Mouse (Mus musculus) forebrain, postnatal 0 days (tissue): Measurements from ENCODE around the gene Acap1. TPM values are rescaled to one million over a fixed set of nuclear protein-coding genes. Genes with fewer than 3 reads are reported as not detected.
"Not testable (repeated sequence)": the region's sequence is repeated elsewhere in the genome, so short reads cannot be mapped to it uniquely, and the experiment has no call there.

ENCODE experiments used
- ATAC-seq: fragments of 200-750 bp; cut with Nextera tagmentation; 2 replicates; pipeline ENCODE4 v1.8.0; 2017; ENCODE audit warnings: mild to moderate bottlenecking, moderate library complexity
- DNase-seq: peaks from one replicate; pipeline ENCODE4 v3.0.0-alpha.2; 2015
- H3K27ac ChIP-seq: fragments of 300-500 bp; sonication (generic); 2 replicates; pipeline ENCODE4 v1.5.1; 2014; ENCODE audit warnings: low read depth, mild to moderate bottlenecking, antibody characterized with exemption, low read length, moderate library complexity, mixed read lengths
- H3K27me3 ChIP-seq: fragments of 300-500 bp; sonication (generic); 2 replicates; pipeline ENCODE4 v1.6.1; 2014; ENCODE audit warnings: mild to moderate bottlenecking, low read length, mixed read lengths; ENCODE audit not compliant: insufficient read depth
- H3K36me3 ChIP-seq: fragments of 300-500 bp; sonication (generic); 2 replicates; pipeline ENCODE4 v1.6.1; 2014; ENCODE audit warnings: mild to moderate bottlenecking, moderate library complexity; ENCODE audit not compliant: insufficient read depth
- H3K4me1 ChIP-seq: fragments of 300-500 bp; sonication (generic); 2 replicates; pipeline ENCODE4 v1.6.1; 2014; ENCODE audit warnings: antibody characterized with exemption; ENCODE audit not compliant: insufficient read depth
- H3K4me2 ChIP-seq: fragments of 300-500 bp; sonication (generic); 2 replicates; pipeline ENCODE4 v1.6.1; 2014; ENCODE audit warnings: low read depth, mild to moderate bottlenecking, moderate library complexity
- H3K4me3 ChIP-seq: fragments of 300-500 bp; sonication (generic); 2 replicates; pipeline ENCODE4 v1.5.1; 2014; ENCODE audit warnings: low read depth, low read length, mixed read lengths
- H3K9ac ChIP-seq: fragments of 300-500 bp; sonication (generic); 2 replicates; pipeline ENCODE4 v1.6.1; 2014; ENCODE audit warnings: mild to moderate bottlenecking
- H3K9me3 ChIP-seq: fragments of 300-500 bp; sonication (generic); 2 replicates; pipeline ENCODE4 v1.6.1; 2016; ENCODE audit warnings: low read length
- CTCF ChIP-seq: sonication (generic); IDR thresholded peaks from 2 replicates; pipeline ENCODE4 v1.5.1; 2016; ENCODE audit warnings: antibody characterized with exemption, control low read depth, low read depth
- WGBS: fragments of 180-500 bp; shearing (Covaris S2); extraction: QIAGEN DNeasy Blood & Tissue Kit; methylation state at CpG from one replicate; pipeline ENCODE4 v1.1.7; 2014; 5-methylcytosine and 5-hydroxymethylcytosine counted together
- polyA plus RNA-seq: library from polyadenylated mRNA; unstranded; fragments of >200 nt; fragmentation: Nextera tagmentation; extraction: Ambion mirVana; gene quantifications from 2 replicates; pipeline ENCODE4 v1.2.1, GENCODE M21; 2015
- total RNA-seq: library from RNA; depleted of rRNA; stranded (reverse); fragments of >200 nt; gene quantifications from 2 replicates; pipeline ENCODE4 v1.2.3, GENCODE M21; 2014

Gene Acap1
- total and polyA plus RNA-seq, 2 experiments from 2014 or later: 0.48 to 0.90 TPM

DNA sequence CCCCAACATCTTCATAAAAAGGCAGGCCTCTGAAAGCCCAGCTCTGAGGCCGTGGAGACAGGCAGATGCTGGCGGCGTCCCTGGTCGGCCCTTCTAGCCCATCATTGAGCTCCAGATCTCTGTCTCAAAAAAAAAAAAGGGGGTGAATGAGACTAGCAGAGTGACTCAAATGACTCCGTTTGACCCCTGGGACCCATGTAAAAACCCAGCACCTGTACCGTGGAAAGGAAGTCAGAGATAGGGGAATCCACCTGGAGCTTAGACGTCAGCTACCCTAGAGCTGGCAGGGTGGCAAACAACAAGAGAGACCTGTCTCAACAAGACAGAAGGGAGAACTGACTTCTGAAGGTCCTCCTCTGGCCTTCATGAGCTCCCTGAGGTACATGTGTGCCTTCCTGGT lies 23.5 kb downstream of the Acap1 start:
- no peak overlapping the region for H3K4me3 ChIP-seq
- no peak overlapping the region for H3K4me2 ChIP-seq
- H3K4me1 ChIP-seq: no peaks in the 10 kb centered on the region
- ATAC-seq: no peak
- WGBS: 86% methylated on average over 7 of the region's 7 CpGs
- DNase-seq: no peak
- TF ChIP-seq CTCF: no peak
- H3K9ac ChIP-seq: no peak overlapping the region
- no peaks in the 10 kb centered on the region for H3K36me3 ChIP-seq
- H3K9me3 ChIP-seq: no peaks in the 10 kb centered on the region
- H3K27me3 ChIP-seq: no peaks in the 10 kb centered on the region
- H3K27ac ChIP-seq: no peak overlapping the region

GRCm38 (mm10) chr11:69870289-69871069 lies 24.9 kb downstream of the Acap1 start:
- Histone ChIP-seq H3K4me2 (no peak overlapping the region), H3K4me3 (no peak overlapping the region), H3K9ac (no peak overlapping the region), H3K27me3 (no peaks in the 10 kb centered on the region), H3K4me1 (no peaks in the 10 kb centered on the region), H3K27ac (no peak overlapping the region), H3K9me3 (no peaks in the 10 kb centered on the region), H3K36me3 (no peaks in the 10 kb centered on the region)
- TF ChIP-seq CTCF: no peak
- no peak for DNase-seq
- 93% methylated on average over 2 of the region's 2 CpGs for WGBS
- no peak for ATAC-seq

DNA sequence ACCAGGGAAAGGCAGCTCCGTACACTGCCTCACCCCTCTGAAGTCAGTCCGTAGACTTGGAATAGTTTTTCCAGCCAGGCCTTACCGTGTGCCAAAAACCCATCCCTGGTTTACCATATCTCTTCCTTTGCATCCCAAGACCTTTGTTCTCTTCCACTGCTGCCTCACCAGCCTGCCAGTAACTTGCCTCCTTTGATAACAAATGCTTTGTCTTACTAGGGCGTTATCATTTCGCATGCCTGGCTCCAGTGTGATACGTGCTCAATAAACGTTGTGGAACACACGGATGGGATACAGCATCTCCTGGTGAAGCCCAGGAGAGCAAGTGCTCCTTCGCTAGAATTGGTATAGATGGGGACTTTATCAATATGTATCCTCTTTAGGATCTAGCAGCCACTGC lies 28.0 kb downstream of the Acap1 start:
- ATAC-seq: no peak
- Histone ChIP-seq H3K27me3 (no peaks in the 10 kb centered on the region), H3K9ac (no peak overlapping the region), H3K4me2 (no peak overlapping the region), H3K4me1 (no peaks in the 10 kb centered on the region), H3K36me3 (no peaks in the 10 kb centered on the region), H3K9me3 (no peaks in the 10 kb centered on the region), H3K4me3 (no peak overlapping the region), H3K27ac (no peak overlapping the region)
- DNase-seq: no peak
- TF ChIP-seq CTCF: no peak
- 66% methylated on average over 9 of the region's 9 CpGs for WGBS

- H3K36me3 ChIP-seq: no peaks in the 10 kb centered on the region
- no peaks in the 10 kb centered on the region for H3K27me3 ChIP-seq
- no peak for TF ChIP-seq CTCF
- H3K27ac ChIP-seq: no peak overlapping the region
- WGBS: 77% methylated on average over 9 of the region's 9 CpGs
- no peaks in the 10 kb centered on the region for H3K9me3 ChIP-seq
- no peak overlapping the region for H3K4me3 ChIP-seq
- ATAC-seq: no peak
- no peak overlapping the region for H3K9ac ChIP-seq
- H3K4me1 ChIP-seq: no peaks in the 10 kb centered on the region
- no peak overlapping the region for H3K4me2 ChIP-seq
- no peak for DNase-seq
These were observed 29.8 kb downstream of the Acap1 start for GRCm38 (mm10) chr11:69865561-69865960.

- no peak for TF ChIP-seq CTCF
- ATAC-seq (no peak), DNase-seq (no peak)
- H3K36me3 ChIP-seq: no peaks in the 10 kb centered on the region
- H3K4me3 ChIP-seq: no peak overlapping the region
- H3K4me2 ChIP-seq: no peak overlapping the region
- no peak overlapping the region for H3K9ac ChIP-seq
- H3K27me3 ChIP-seq: no peaks in the 10 kb centered on the region
- no peak overlapping the region for H3K27ac ChIP-seq
- no peaks in the 10 kb centered on the region for H3K9me3 ChIP-seq
- WGBS: 39% methylated on average over 8 of the region's 8 CpGs
- H3K4me1 ChIP-seq: no peaks in the 10 kb centered on the region
These were observed 31.0 kb downstream of the Acap1 start for GRCm38 (mm10) chr11:69864138-69864860.

DNA sequence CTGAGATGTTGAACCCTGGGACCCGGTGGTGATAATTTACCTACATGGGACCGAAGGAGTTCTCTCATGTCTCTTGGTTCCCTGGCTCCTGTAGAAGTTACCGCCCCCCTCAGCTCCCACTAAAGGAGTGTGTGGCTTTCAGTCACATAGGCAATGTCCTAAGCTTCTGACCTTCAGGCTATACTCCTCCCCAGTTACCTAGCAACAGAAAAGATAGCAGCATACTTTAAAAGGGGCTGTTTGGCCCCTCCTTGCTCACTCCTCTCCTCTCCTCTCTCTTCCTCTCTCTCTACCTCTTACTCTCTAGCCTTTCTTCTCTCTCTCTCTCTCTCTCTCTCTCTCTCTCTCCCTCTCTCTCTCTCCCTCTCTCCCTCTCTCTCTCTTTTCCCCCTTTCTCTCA lies 31.6 kb downstream of the Acap1 start:
- DNase-seq, H3K9ac ChIP-seq, H3K4me3 ChIP-seq, H3K4me1 ChIP-seq, H3K27me3 ChIP-seq, H3K4me2 ChIP-seq, H3K36me3 ChIP-seq, ATAC-seq, H3K9me3 ChIP-seq, H3K27ac ChIP-seq: not testable (repeated sequence)
- 81% methylated on average over 3 of the region's 3 CpGs for WGBS
